ENCODE assay signal across 12 mouse cellular contexts in genomic region chr4:140052575-140052974, GRCm38 (mm10).
DNase-seq lines count a peak whose midpoint lies in the region; ATAC-seq and TF ChIP-seq lines count a peak whose summit lies in the region.
"Had no signal": no experiment of that assay in that cellular context is flagged by ENCODE, and none has a peak within 500 bp of the region (broad histone marks: within the 10 kb centered on the region; RNA-seq: fewer than 3 reads in every experiment).

No protein-coding gene starts in this region.

- 58% methylated on average over 11 of the region's 11 CpGs for WGBS in forebrain, postnatal 0 days
- WGBS in forebrain, embryonic 14.5 days: 59% methylated on average over 11 of the region's 11 CpGs
- 34% methylated on average over 11 of the region's 11 CpGs for WGBS in liver, adult 2 months

- no peak for DNase-seq in forebrain, postnatal 0 days
- no peak for DNase-seq in forebrain, embryonic 14.5 days (ENCODE audit: low spot score)
- peak; percentile 57 for DNase-seq in liver, adult 2 months (ENCODE audit: extremely low read depth, low read depth, low spot score)
- DNase-seq in liver: no peak
- peak; percentile 20 for DNase-seq in adrenal gland, postnatal 25 days
- DNase-seq in right cerebral cortex, adult 18-20 months: no peak
- DNase-seq: cerebellum, adult 11-12 months; lung, postnatal 14 days; thymus, postnatal 4 days had no signal

- no peak for ATAC-seq in forebrain, postnatal 0 days
- ATAC-seq in forebrain, embryonic 14.5 days: no peak
- no peak for ATAC-seq in megakaryocyte-erythroid progenitor cell, adult 5-6 weeks (replicated peaks; ENCODE audit: low FRiP score, low TSS enrichment, poor library complexity, severe bottlenecking)

- TF ChIP-seq EP300 in ES-Bruce4 (IDR thresholded peaks at IDR 0.05; ENCODE audit: insufficient read depth, low read depth, low read length): no peak

- TF ChIP-seq POLR2A in liver, adult 2 months (IDR thresholded peaks at IDR 0.05; ENCODE audit: extremely low read depth, insufficient read depth, low read length): no peak
- TF ChIP-seq POLR2A in ES-Bruce4 (IDR thresholded peaks at IDR 0.05; ENCODE audit: insufficient read depth, low read length): no peak

- no peaks in the 10 kb centered on the region for H3K4me1 ChIP-seq in forebrain, postnatal 0 days (ENCODE audit: insufficient read depth)
- H3K4me1 ChIP-seq in forebrain, embryonic 14.5 days (ENCODE audit: control insufficient read depth, insufficient read depth, low read length): no peaks in the 10 kb centered on the region
- peaks cover 12% of the 10 kb centered on the region for H3K4me1 ChIP-seq in liver, adult 2 months (ENCODE audit: control insufficient read depth, insufficient read depth, low read length)
- peaks cover 2% of the 10 kb centered on the region for H3K4me1 ChIP-seq in ES-Bruce4 (ENCODE audit: control insufficient read depth, insufficient read depth, low read length)
- H3K4me1 ChIP-seq: heart, embryonic 10.5 days had no signal

- H3K9me3 ChIP-seq in forebrain, postnatal 0 days (ENCODE audit: low read length): no peaks in the 10 kb centered on the region
- H3K9me3 ChIP-seq in forebrain, embryonic 14.5 days (replicated peaks; ENCODE audit: control insufficient read depth, low read length): no peaks in the 10 kb centered on the region; the same call in 1 of the 2 replicates
- no peaks in the 10 kb centered on the region for H3K9me3 ChIP-seq in ES-Bruce4 (replicated peaks; ENCODE audit: control insufficient read depth, insufficient read depth, low read length, poor library complexity, severe bottlenecking)

- peak; percentile 49 for TF ChIP-seq CTCF in forebrain, postnatal 0 days (IDR thresholded peaks at IDR 0.05; ENCODE audit: low read depth)
- TF ChIP-seq CTCF in liver, adult 2 months (IDR thresholded peaks at IDR 0.05; ENCODE audit: low read depth, low read length): peak; percentile 67
- peak; percentile 92 for TF ChIP-seq CTCF in ES-Bruce4 (IDR thresholded peaks at IDR 0.05; ENCODE audit: low read depth, low read length)

- H3K27me3 ChIP-seq in forebrain, postnatal 0 days (ENCODE audit: insufficient read depth, low read length): no peaks in the 10 kb centered on the region
- H3K27me3 ChIP-seq in forebrain, embryonic 14.5 days (replicated peaks; ENCODE audit: control insufficient read depth, insufficient read depth, low read length): no peaks in the 10 kb centered on the region
- no peaks in the 10 kb centered on the region for H3K27me3 ChIP-seq in liver, adult 2 months (ENCODE audit: control insufficient read depth, insufficient read depth, low read length)
- H3K27me3 ChIP-seq in ES-Bruce4 (ENCODE audit: control insufficient read depth, insufficient read depth, low read length, poor library complexity, severe bottlenecking): no peaks in the 10 kb centered on the region

- H3K79me2 ChIP-seq in liver, adult 2 months (ENCODE audit: control insufficient read depth, insufficient read depth, low read length): no peaks in the 10 kb centered on the region

- no peak overlapping the region for H3K9ac ChIP-seq in forebrain, postnatal 0 days
- H3K9ac ChIP-seq in forebrain, embryonic 14.5 days (ENCODE audit: low read length): no peak overlapping the region
- no peak overlapping the region for H3K9ac ChIP-seq in liver, adult 2 months (ENCODE audit: low read depth, low read length)
- no peak overlapping the region for H3K9ac ChIP-seq in ES-Bruce4 (ENCODE audit: low read depth, poor library complexity, severe bottlenecking)

- H3K4me3 ChIP-seq in forebrain, postnatal 0 days (ENCODE audit: low read depth, low read length): no peak overlapping the region
- no peak overlapping the region for H3K4me3 ChIP-seq in forebrain, embryonic 14.5 days (ENCODE audit: low read depth, low read length)
- H3K4me3 ChIP-seq in liver, adult 2 months (ENCODE audit: insufficient read depth, low read depth, low read length): no peak overlapping the region
- H3K4me3 ChIP-seq in ES-Bruce4 (ENCODE audit: low read depth, low read length): no peak overlapping the region
- H3K4me3 ChIP-seq: heart, embryonic 10.5 days had no signal

- H3K4me2 ChIP-seq in forebrain, postnatal 0 days (ENCODE audit: low read depth): no peak overlapping the region
- H3K4me2 ChIP-seq in forebrain, embryonic 14.5 days (ENCODE audit: low read length): no peak overlapping the region

- no peak overlapping the region for H3K27ac ChIP-seq in forebrain, postnatal 0 days (ENCODE audit: low read depth, low read length)
- H3K27ac ChIP-seq in forebrain, embryonic 14.5 days (ENCODE audit: low read depth, low read length): no peak overlapping the region
- H3K27ac ChIP-seq in liver, adult 2 months (replicated peaks; ENCODE audit: insufficient read depth, low read depth, low read length): no peak overlapping the region
- H3K27ac ChIP-seq in ES-Bruce4 (ENCODE audit: insufficient read depth, low read length): no peak overlapping the region
- H3K27ac ChIP-seq: heart, embryonic 10.5 days had no signal

- no peaks in the 10 kb centered on the region for H3K36me3 ChIP-seq in forebrain, postnatal 0 days (ENCODE audit: insufficient read depth)
- no peaks in the 10 kb centered on the region for H3K36me3 ChIP-seq in forebrain, embryonic 14.5 days (ENCODE audit: control insufficient read depth, insufficient read depth, low read length)
- no peaks in the 10 kb centered on the region for H3K36me3 ChIP-seq in liver, adult 2 months (ENCODE audit: control insufficient read depth, insufficient read depth, low read length)
- no peaks in the 10 kb centered on the region for H3K36me3 ChIP-seq in ES-Bruce4 (ENCODE audit: control insufficient read depth, insufficient read depth, low read length, poor library complexity, severe bottlenecking)
- H3K36me3 ChIP-seq: heart, embryonic 10.5 days had no signal

Comparison
In these comparisons a context has a peak if more than half of its experiments do, and no peak if none do; other contexts are left out.
1. DNase-seq: peak in liver, adult 2 months (single experiment) and adrenal gland, postnatal 25 days (single experiment); none in forebrain, postnatal 0 days (single experiment), forebrain, embryonic 14.5 days (single experiment), liver (single experiment) and right cerebral cortex, adult 18-20 months (single experiment).
2. Peak in every context shown above with its lines, with median percentiles within 50 percentile points of each other: CTCF ChIP-seq.